Mouse (Mus musculus): ENCODE data around the gene Tex29.

DNA sequence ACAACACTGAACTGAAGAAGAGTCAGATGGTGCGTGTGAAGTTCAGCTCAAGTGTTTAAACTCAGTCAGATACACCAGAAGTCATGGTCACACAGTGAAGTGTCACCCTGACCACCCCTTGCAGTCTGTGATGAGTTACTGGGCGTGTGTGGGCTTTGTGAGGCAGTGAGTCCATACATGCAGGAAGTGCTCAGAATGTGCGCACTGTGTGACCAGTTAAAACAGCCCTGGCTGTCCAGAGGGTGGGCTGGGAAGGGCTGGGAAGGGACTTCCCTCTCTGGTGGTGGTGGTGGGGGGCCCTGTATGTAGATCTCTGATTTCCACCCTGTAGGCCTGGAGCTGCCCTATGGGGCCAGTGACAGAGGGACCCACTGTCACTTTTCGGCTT, 41.8 kb upstream of the Tex29 start:
- TF ChIP-seq MAZ (IDR thresholded peaks at IDR 0.05; ENCODE audit: low read depth, low read length) (no peak), CTCF (IDR thresholded peaks at IDR 0.05 in 2 of 3, conservative IDR thresholded peaks at IDR 0.05 in 1 of 3; ENCODE audit: control insufficient read depth in 1 of 3, insufficient read depth in 1 of 3, low read depth in 2 of 3, low read length in 3 of 3, poor library complexity in 1 of 3, severe bottlenecking in 1 of 3) (no peak), EP300 (IDR thresholded peaks at IDR 0.05; ENCODE audit: low read depth in 1 of 2, low read length in 2 of 2) (no peak), POLR2A (IDR thresholded peaks at IDR 0.05; ENCODE audit: control insufficient read depth in 1 of 2, insufficient read depth in 1 of 2, low read depth in 1 of 2, low read length in 2 of 2, poor library complexity in 1 of 2) (no peak), E2F4 (IDR thresholded peaks at IDR 0.05; ENCODE audit: borderline replicate concordance, low read depth, low read length) (no peak), TCF12 (IDR thresholded peaks at IDR 0.05; ENCODE audit: low read depth, low read length) (no peak), GABPA (IDR thresholded peaks at IDR 0.05; ENCODE audit: low read depth, low read length) (no peak), MAX (IDR thresholded peaks at IDR 0.05; ENCODE audit: low read length) (no peak), NRF1 (IDR thresholded peaks at IDR 0.05; ENCODE audit: insufficient read depth, low read depth, low read length, poor library complexity, severe bottlenecking) (no peak), ZKSCAN1 (IDR thresholded peaks at IDR 0.05; ENCODE audit: low read depth, low read length) (no peak)

Measured in MEL (cell line).